Mouse (Mus musculus) hindbrain, embryonic 12.5 days (tissue): Measurements from ENCODE around the gene Atp6v0b. TPM values are rescaled to one million over a fixed set of nuclear protein-coding genes. Genes with fewer than 3 reads are reported as not detected.

ENCODE experiments used
- ATAC-seq: fragments of 200-750 bp; cut with Nextera tagmentation; 2 replicates; pipeline ENCODE4 v1.8.0; 2017; ENCODE audit warnings: moderate TSS enrichment; ENCODE audit not compliant: low FRiP score
- H3K27ac ChIP-seq: fragments of 300-500 bp; sonication (generic); 2 replicates; pipeline ENCODE4 v1.5.1; 2016; ENCODE audit warnings: mild to moderate bottlenecking
- H3K27me3 ChIP-seq: fragments of 300-500 bp; sonication (generic); 2 replicates; pipeline ENCODE4 v1.6.1; 2016; ENCODE audit warnings: mild to moderate bottlenecking
- H3K36me3 ChIP-seq: fragments of 300-500 bp; sonication (generic); 2 replicates; pipeline ENCODE4 v1.6.1; 2016; ENCODE audit warnings: mild to moderate bottlenecking
- H3K4me1 ChIP-seq: fragments of 300-500 bp; sonication (generic); 2 replicates; pipeline ENCODE4 v1.6.1; 2016
- H3K4me2 ChIP-seq: fragments of 300-500 bp; sonication (generic); replicated peaks from 2 replicates; pipeline ENCODE4 v1.6.1; 2016; ENCODE audit warnings: mild to moderate bottlenecking
- H3K4me3 ChIP-seq: fragments of 300-500 bp; sonication (generic); 2 replicates; pipeline ENCODE4 v1.5.1; 2016; ENCODE audit warnings: mild to moderate bottlenecking
- H3K9ac ChIP-seq: fragments of 300-500 bp; sonication (generic); 2 replicates; pipeline ENCODE4 v1.6.1; 2016; ENCODE audit warnings: mild to moderate bottlenecking, moderate library complexity
- H3K9me3 ChIP-seq: fragments of 300-500 bp; sonication (generic); replicated peaks from 2 replicates; pipeline ENCODE4 v1.6.1; 2016; ENCODE audit warnings: mild to moderate bottlenecking
- WGBS: fragments of 180-500 bp; shearing (Covaris S2); methylation state at CpG from one replicate; pipeline ENCODE4 v1.1.7; 2016; 5-methylcytosine and 5-hydroxymethylcytosine counted together
- polyA plus RNA-seq: library from polyadenylated mRNA; unstranded; fragments of >200 nt; fragmentation: Nextera tagmentation; extraction: Ambion mirVana; gene quantifications from 2 replicates; pipeline ENCODE4 v1.2.1, GENCODE M21; 2016

The Atp6v0b gene
- polyA plus RNA-seq, 1 experiment from 2014 or later, result 289 TPM

- 96% methylated on average over 4 of the region's 4 CpGs for WGBS
These were observed 30.7 kb upstream of the Atp6v0b start for GRCm38 (mm10) chr4:117917847-117918246.

GRCm38 (mm10) chr4:117917402-117917801 lies 30.3 kb upstream of the Atp6v0b start:
- H3K9me3 ChIP-seq, result no peaks in the 10 kb centered on the region
- no peak overlapping the region for H3K4me3 ChIP-seq
- no peak overlapping the region for H3K27ac ChIP-seq
- peaks cover 2% of the 10 kb centered on the region; the same call in 1 of the 2 replicates for H3K27me3 ChIP-seq
- no peak overlapping the region for H3K4me2 ChIP-seq
- WGBS, result 92% methylated on average over 4 of the region's 4 CpGs
- H3K4me1 ChIP-seq, result peaks cover 25% of the 10 kb centered on the region
- no peak overlapping the region for H3K9ac ChIP-seq
- no peaks in the 10 kb centered on the region for H3K36me3 ChIP-seq
- no peak for ATAC-seq

More at GRCm38 (mm10) chr4:117917847-117918246, 30.7 kb upstream of the Atp6v0b start:
- no peak for ATAC-seq
- H3K27ac ChIP-seq, result no peak overlapping the region
- H3K4me2 ChIP-seq, result no peak overlapping the region
- H3K4me3 ChIP-seq, result no peak overlapping the region
- no peaks in the 10 kb centered on the region for H3K36me3 ChIP-seq
- peaks cover 22% of the 10 kb centered on the region for H3K4me1 ChIP-seq
- peaks cover 5% of the 10 kb centered on the region; the same call in 1 of the 2 replicates for H3K27me3 ChIP-seq
- no peak overlapping the region for H3K9ac ChIP-seq
- no peaks in the 10 kb centered on the region for H3K9me3 ChIP-seq

DNA sequence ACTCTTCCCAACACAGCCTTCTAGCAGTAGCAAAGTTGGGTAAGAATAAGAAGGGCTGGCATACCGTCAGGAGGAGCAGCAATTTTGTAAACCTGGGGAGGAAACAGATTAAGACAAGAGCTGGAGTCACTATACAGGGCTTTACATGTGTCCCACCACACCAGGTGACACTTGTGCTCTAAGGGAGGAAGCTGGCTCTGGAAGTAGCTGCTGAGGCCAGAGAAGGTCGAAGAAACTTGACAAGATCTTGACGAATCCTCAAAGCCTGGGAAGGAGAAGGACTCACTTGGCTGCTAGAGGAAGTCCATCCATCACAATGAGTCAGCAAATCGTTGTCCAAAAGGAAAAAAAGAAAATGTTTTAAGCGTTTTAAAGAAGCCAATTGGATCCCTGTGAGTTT lies 29.3 kb upstream of the Atp6v0b start:
- WGBS, result 86% methylated on average over 5 of the region's 5 CpGs
- no peaks in the 10 kb centered on the region for H3K27me3 ChIP-seq
- no peak overlapping the region for H3K27ac ChIP-seq
- ATAC-seq, result no peak
- H3K4me1 ChIP-seq, result peaks cover 34% of the 10 kb centered on the region
- H3K4me3 ChIP-seq, result no peak overlapping the region
- H3K4me2 ChIP-seq, result no peak overlapping the region
- H3K36me3 ChIP-seq, result peaks cover 8% of the 10 kb centered on the region
- no peak overlapping the region for H3K9ac ChIP-seq
- H3K9me3 ChIP-seq, result no peaks in the 10 kb centered on the region

DNA sequence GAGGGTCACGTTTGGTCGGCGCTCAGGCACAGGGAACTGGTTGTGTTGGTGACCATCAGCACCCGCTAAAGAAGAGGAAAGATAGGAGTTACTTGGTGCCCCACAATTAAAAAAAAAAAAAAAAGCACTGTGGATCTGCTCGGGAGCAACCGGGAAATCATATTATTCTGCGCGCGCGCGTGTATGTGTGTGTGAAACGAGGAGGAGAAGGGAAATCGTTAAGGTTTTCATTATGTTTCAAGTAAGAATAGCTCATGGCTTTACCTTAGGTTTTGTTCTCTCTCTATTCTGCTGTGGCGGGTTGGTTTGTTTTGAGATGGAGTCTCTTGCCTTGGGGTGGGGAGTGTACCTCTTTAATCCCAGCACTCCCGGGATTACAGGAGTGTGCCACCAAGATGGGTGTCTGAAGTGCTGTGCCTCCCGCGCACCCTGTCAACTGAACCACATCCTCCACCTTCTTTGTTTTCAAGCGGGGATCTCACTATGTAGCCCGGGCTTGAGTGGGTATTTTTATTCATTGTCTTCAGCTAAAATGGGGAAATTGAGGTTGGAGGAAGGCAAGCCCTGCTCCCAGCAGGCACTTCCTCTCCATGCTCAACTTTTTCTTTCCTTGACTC lies 28.5 kb upstream of the Atp6v0b start:
- H3K27me3 ChIP-seq, result no peaks in the 10 kb centered on the region
- peaks cover 13% of the 10 kb centered on the region for H3K36me3 ChIP-seq
- 12% methylated on average over 19 of the region's 19 CpGs for WGBS
- no peaks in the 10 kb centered on the region for H3K9me3 ChIP-seq
- H3K4me3 ChIP-seq, result peak overlapping the region; percentile 80
- peak; percentile 1; the same call in 1 of the 2 replicates for ATAC-seq
- peak overlapping the region; percentile 98 for H3K4me2 ChIP-seq
- H3K9ac ChIP-seq, result peak overlapping the region; percentile 89
- peak overlapping the region; percentile 73 for H3K27ac ChIP-seq
- peaks cover 40% of the 10 kb centered on the region for H3K4me1 ChIP-seq

GRCm38 (mm10) chr4:117914591-117915442 lies 27.7 kb upstream of the Atp6v0b start, which contains the start of gene Ipo13:
TSS of gene Ipo13 (minus strand) at chr4:117914999.
- Histone ChIP-seq H3K4me1 (peaks cover 48% of the 10 kb centered on the region), H3K36me3 (peaks cover 17% of the 10 kb centered on the region), H3K4me3 (peak within 1 kb of the TSS; percentile 80), H3K27ac (peak within 1 kb of the TSS; percentile 73), H3K9me3 (no peaks in the 10 kb centered on the region), H3K4me2 (peak within 1 kb of the TSS; percentile 98), H3K9ac (peak within 1 kb of the TSS; percentile 89), H3K27me3 (no peaks in the 10 kb centered on the region)
- WGBS, result under 1% methylated on average over 61 of the region's 61 CpGs
- peak; percentile 95 for ATAC-seq

DNA sequence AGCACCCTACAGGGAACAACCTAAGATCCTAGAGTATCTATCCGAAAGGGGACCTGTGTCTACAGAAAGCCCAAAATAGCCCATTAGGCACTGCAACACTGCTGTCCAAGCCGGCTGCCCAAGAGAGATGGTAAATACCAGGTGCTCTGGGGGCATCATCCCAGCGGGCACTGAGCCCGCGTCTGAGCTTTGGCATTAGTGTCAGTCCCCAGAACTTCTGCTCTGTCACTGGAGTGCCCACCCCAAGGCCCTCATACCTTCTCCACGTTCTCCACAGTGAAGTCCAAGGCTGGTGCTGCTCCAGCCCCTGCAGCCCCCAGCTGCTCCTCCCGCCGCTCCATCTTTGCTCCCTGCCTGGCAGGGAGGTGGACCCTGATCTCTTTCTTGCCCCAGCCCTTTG lies 26.9 kb upstream of the Atp6v0b start:
- H3K4me2 ChIP-seq, result peak overlapping the region; percentile 98
- peak overlapping the region; percentile 89 for H3K9ac ChIP-seq
- H3K36me3 ChIP-seq, result peaks cover 20% of the 10 kb centered on the region
- no peaks in the 10 kb centered on the region for H3K9me3 ChIP-seq
- WGBS, result 21% methylated on average over 8 of the region's 8 CpGs
- H3K4me1 ChIP-seq, result peaks cover 55% of the 10 kb centered on the region
- H3K27me3 ChIP-seq, result no peaks in the 10 kb centered on the region
- H3K4me3 ChIP-seq, result peak overlapping the region; percentile 80
- ATAC-seq, result peak; percentile 6
- H3K27ac ChIP-seq, result no peak overlapping the region

DNA sequence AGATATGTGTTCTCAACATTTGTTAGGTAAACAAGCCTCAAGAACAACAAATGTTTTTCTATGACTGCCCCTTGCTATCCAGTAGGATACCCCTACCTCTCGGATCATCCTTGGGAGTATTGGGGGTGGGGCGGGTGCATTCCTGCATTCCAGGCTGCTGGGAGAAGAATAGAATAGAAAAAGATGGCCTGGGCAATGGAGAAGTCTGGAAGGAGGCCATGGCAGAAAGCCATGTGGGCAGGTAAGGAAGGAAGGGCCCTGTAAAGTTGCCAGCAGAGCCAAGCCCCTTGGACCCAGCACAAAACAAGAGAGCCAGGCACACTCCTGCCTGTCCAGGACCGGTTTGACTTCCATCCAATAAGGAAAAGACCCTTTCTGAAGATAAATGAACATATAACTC lies 26.3 kb upstream of the Atp6v0b start:
- Histone ChIP-seq H3K36me3 (peaks cover 20% of the 10 kb centered on the region), H3K4me1 (peaks cover 62% of the 10 kb centered on the region), H3K9ac (peak overlapping the region; percentile 89), H3K9me3 (no peaks in the 10 kb centered on the region), H3K27me3 (no peaks in the 10 kb centered on the region), H3K27ac (no peak overlapping the region), H3K4me2 (peak overlapping the region; percentile 98), H3K4me3 (peak overlapping the region; percentile 80)
- WGBS, result 50% methylated on average over 3 of the region's 3 CpGs
- ATAC-seq, result no peak

DNA sequence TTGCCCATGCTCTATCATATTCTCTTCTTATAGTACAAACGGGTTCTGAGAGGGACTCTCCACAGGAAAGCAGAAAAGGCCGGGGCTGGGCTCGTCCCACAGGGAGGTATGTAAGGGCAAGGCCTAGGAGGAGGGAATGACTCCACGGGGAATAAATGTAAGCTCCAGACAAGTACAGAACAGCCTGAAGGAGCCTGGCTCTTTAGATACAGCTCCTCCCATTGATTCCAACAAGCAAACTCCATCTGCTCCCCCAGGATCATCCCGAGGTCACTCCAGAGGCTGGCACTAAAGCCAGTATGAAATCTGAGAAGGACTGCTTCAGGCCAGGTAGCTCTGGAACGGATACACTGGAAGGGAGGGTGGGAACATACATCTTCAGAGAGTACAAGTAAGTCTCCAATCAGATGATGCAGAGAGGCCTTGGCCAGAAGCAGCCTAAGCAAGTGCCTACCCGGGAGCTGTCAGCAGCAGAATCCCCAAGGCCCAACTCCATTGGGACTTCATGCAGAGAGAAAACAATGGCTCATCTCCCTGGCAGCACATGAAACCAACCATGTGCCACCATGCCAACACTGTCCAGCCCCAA lies 25.6 kb upstream of the Atp6v0b start:
- Histone ChIP-seq H3K4me3 (peak overlapping the region; percentile 80), H3K4me2 (peak overlapping the region; percentile 98), H3K9me3 (no peaks in the 10 kb centered on the region), H3K27me3 (no peaks in the 10 kb centered on the region), H3K9ac (peak overlapping the region; percentile 89), H3K4me1 (peaks cover 67% of the 10 kb centered on the region), H3K27ac (peak overlapping the region; percentile 40; the same call in 1 of the 2 replicates), H3K36me3 (peaks cover 20% of the 10 kb centered on the region)
- 60% methylated on average over 7 of the region's 7 CpGs for WGBS
- ATAC-seq, result no peak

DNA sequence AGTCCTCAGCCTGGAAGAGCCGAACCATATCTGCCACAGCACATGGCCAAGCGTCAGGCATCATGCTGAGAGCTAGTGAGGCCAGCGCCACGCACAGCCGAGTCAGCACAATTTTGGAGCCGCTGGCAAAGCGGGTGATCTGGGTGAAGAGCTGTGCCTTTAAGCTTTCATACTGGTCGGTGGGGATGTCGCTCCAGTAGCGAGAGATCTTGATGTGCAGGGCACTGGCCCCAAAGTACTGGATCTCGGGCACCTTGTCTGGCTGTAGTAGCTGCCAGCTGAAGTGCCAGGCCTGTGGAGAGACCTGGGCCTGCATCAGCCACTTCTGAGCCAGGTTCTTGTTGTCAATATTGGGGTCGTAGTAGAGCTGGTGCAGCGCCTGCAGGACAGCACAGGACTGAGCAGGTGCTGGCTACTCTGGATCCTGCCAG lies 25.0 kb upstream of the Atp6v0b start:
- Histone ChIP-seq H3K27me3 (no peaks in the 10 kb centered on the region), H3K9me3 (no peaks in the 10 kb centered on the region), H3K4me1 (peaks cover 71% of the 10 kb centered on the region), H3K4me3 (no peak overlapping the region), H3K36me3 (peaks cover 20% of the 10 kb centered on the region), H3K4me2 (peak overlapping the region; percentile 98; the same call in 1 of the 2 replicates), H3K27ac (no peak overlapping the region), H3K9ac (no peak overlapping the region)
- no peak for ATAC-seq
- WGBS, result 94% methylated on average over 13 of the region's 13 CpGs

- Histone ChIP-seq H3K27ac (peak overlapping the region; percentile 85), H3K4me3 (peak overlapping the region; percentile 5; the same call in 1 of the 2 replicates), H3K27me3 (no peaks in the 10 kb centered on the region), H3K36me3 (peaks cover 47% of the 10 kb centered on the region), H3K9me3 (no peaks in the 10 kb centered on the region), H3K9ac (peak overlapping the region; percentile 23), H3K4me2 (peak overlapping the region; percentile 47), H3K4me1 (peaks cover 60% of the 10 kb centered on the region)
- 57% methylated on average over 8 of the region's 8 CpGs for WGBS
- peak; percentile 82 for ATAC-seq
These were observed 21.8 kb upstream of the Atp6v0b start for GRCm38 (mm10) chr4:117908834-117909453.

GRCm38 (mm10) chr4:117906196-117906595 lies 19.1 kb upstream of the Atp6v0b start:
- Histone ChIP-seq H3K9ac (no peak overlapping the region), H3K9me3 (no peaks in the 10 kb centered on the region), H3K4me3 (no peak overlapping the region), H3K27me3 (no peaks in the 10 kb centered on the region), H3K36me3 (peaks cover 65% of the 10 kb centered on the region), H3K27ac (no peak overlapping the region), H3K4me1 (peaks cover 37% of the 10 kb centered on the region), H3K4me2 (no peak overlapping the region)
- ATAC-seq, result no peak
- 91% methylated on average over 3 of the region's 3 CpGs for WGBS

- Histone ChIP-seq H3K4me2 (no peak overlapping the region), H3K4me3 (no peak overlapping the region), H3K9ac (no peak overlapping the region), H3K27ac (no peak overlapping the region), H3K36me3 (peaks cover 71% of the 10 kb centered on the region), H3K27me3 (no peaks in the 10 kb centered on the region), H3K9me3 (no peaks in the 10 kb centered on the region), H3K4me1 (peaks cover 23% of the 10 kb centered on the region)
- WGBS, result 95% methylated on average over 8 of the region's 8 CpGs
- ATAC-seq, result no peak
These were observed 17.6 kb upstream of the Atp6v0b start for GRCm38 (mm10) chr4:117904761-117905160.
